Mouse (Mus musculus) liver, embryonic 14.5 days (tissue): ENCODE results near the gene Wbp2. TPM values are rescaled to one million over a fixed set of nuclear protein-coding genes. Genes with fewer than 3 reads are reported as not detected.
A peak's percentile ranks its signal among the peaks of the same experiment; 100 is the strongest.

Source experiments
- ATAC-seq: fragments of 200-750 bp; cut with Nextera tagmentation; 2 replicates; pipeline ENCODE4 v1.8.0; 2017; ENCODE audit warnings: moderate number of reproducible peaks, mild to moderate bottlenecking, moderate library complexity; ENCODE audit not compliant: insufficient read depth
- DNase-seq, 3 experiments: peaks; one replicate each; pipeline ENCODE4 v3.0.0-alpha.2; 2012 to 2013; ENCODE audit warnings: low read depth in 3 of 3, low spot score in 3 of 3
- H3K27ac ChIP-seq: fragments of 300-500 bp; sonication (generic); 2 replicates; pipeline ENCODE4 v1.5.1; 2014; ENCODE audit warnings: moderate library complexity, mild to moderate bottlenecking, control low read depth, inconsistent platforms
- H3K27me3 ChIP-seq: fragments of 300-500 bp; sonication (generic); 2 replicates; pipeline ENCODE4 v1.6.1; 2014; ENCODE audit warnings: mild to moderate bottlenecking, low read length, moderate library complexity; ENCODE audit not compliant: control insufficient read depth, insufficient read depth
- H3K36me3 ChIP-seq: fragments of 300-500 bp; sonication (generic); replicated peaks from 2 replicates; pipeline ENCODE4 v1.6.1; 2014; ENCODE audit warnings: low read depth; ENCODE audit not compliant: control insufficient read depth, insufficient read depth
- H3K4me1 ChIP-seq, 2 experiments: fragments of 200-500 bp in 1 of 2; fragments of 300-500 bp in 1 of 2; sonication (generic) in 1 of 2; replicated peaks; 2 replicates each; pipeline ENCODE4 v1.6.1; 2012 to 2014; ENCODE audit warnings: antibody characterized with exemption in 1 of 2, inconsistent platforms in 1 of 2, low read length in 1 of 2; ENCODE audit not compliant: control insufficient read depth in 2 of 2, insufficient read depth in 2 of 2
- H3K4me2 ChIP-seq: fragments of 300-500 bp; sonication (generic); 2 replicates; pipeline ENCODE4 v1.6.1; 2014; ENCODE audit warnings: low read depth, mild to moderate bottlenecking, control low read depth, moderate library complexity
- H3K4me3 ChIP-seq, 2 experiments: fragments of 200-500 bp in 1 of 2; fragments of 300-500 bp in 1 of 2; sonication (generic) in 1 of 2; 2 replicates each; pipeline ENCODE4 v1.5.1; 2012 to 2014; ENCODE audit warnings: low read depth in 2 of 2, low read length in 2 of 2, mild to moderate bottlenecking in 2 of 2, control low read depth in 1 of 2, inconsistent platforms in 1 of 2, moderate library complexity in 1 of 2; ENCODE audit not compliant: insufficient read depth in 1 of 2
- H3K9ac ChIP-seq: fragments of 300-500 bp; sonication (generic); replicated peaks from 2 replicates; pipeline ENCODE4 v1.6.1; 2014; ENCODE audit warnings: mild to moderate bottlenecking, control low read depth, moderate library complexity
- H3K9me3 ChIP-seq: fragments of 300-500 bp; sonication (generic); 2 replicates; pipeline ENCODE4 v1.6.1; 2016; ENCODE audit warnings: low read length, mixed read lengths; ENCODE audit not compliant: control insufficient read depth
- CTCF ChIP-seq: IDR thresholded peaks from 2 replicates; pipeline ENCODE4 v1.5.1; 2016; ENCODE audit warnings: antibody characterized with exemption, low read depth, control low read depth
- EP300 ChIP-seq: IDR thresholded peaks from 2 replicates; pipeline ENCODE4 v1.6.1; 2016; ENCODE audit warnings: antibody characterized with exemption, low read depth
- WGBS: fragments of 180-500 bp; shearing (Covaris S2); extraction: QIAGEN DNeasy Blood & Tissue Kit; methylation state at CpG from one replicate; pipeline ENCODE4 v1.1.7; 2014; ENCODE audit not compliant: insufficient replicate concordance; 5-methylcytosine and 5-hydroxymethylcytosine counted together
- polyA plus RNA-seq, 2 experiments: library from polyadenylated mRNA; depleted of rRNA in 1 of 2; stranded (reverse) in 1 of 2; unstranded in 1 of 2; fragments of >200 nt; fragmentation: Nextera tagmentation in 1 of 2; extraction: Ambion mirVana in 1 of 2; gene quantifications; 2 replicates each; pipeline versions ENCODE4 v1.2.1 to v1.2.3; 2012 to 2014

Gene Wbp2
- polyA plus RNA-seq, 2 experiments, result 46.2 to 74.5 TPM

GRCm38 (mm10) chr11:116058022-116058614, 28.7 kb downstream of the Wbp2 start:
- no peak for DNase-seq
- Histone ChIP-seq H3K4me1 (peaks cover 13 to 28% of the 10 kb centered on the region in 2 experiments), H3K4me2 (no peak overlapping the region; the same call in 1 of the 2 replicates), H3K27ac (no peak overlapping the region), H3K9me3 (no peaks in the 10 kb centered on the region), H3K27me3 (no peaks in the 10 kb centered on the region), H3K9ac (no peak overlapping the region), H3K36me3 (peaks cover 46% of the 10 kb centered on the region), H3K4me3 (no peak overlapping the region)
- WGBS, result 69% methylated on average over 12 of the region's 12 CpGs
- TF ChIP-seq EP300 (no peak), CTCF (no peak)
- no peak for ATAC-seq

GRCm38 (mm10) chr11:116057237-116057881, 29.4 kb downstream of the Wbp2 start:
- Histone ChIP-seq H3K9ac (no peak overlapping the region), H3K4me1 (peaks cover 13 to 28% of the 10 kb centered on the region in 2 experiments), H3K4me2 (peak overlapping the region; percentile 16)

GRCm38 (mm10) chr11:116055873-116056272, 30.9 kb downstream of the Wbp2 start:
- H3K4me3 ChIP-seq, result no peak overlapping the region
- no peak overlapping the region for H3K4me2 ChIP-seq
- ATAC-seq, result no peak
- no peak overlapping the region for H3K9ac ChIP-seq
- H3K27ac ChIP-seq, result no peak overlapping the region
- 62% methylated on average over 11 of the region's 11 CpGs for WGBS
- H3K9me3 ChIP-seq, result no peaks in the 10 kb centered on the region
- peaks cover 58% of the 10 kb centered on the region for H3K36me3 ChIP-seq
- TF ChIP-seq CTCF, result no peak
- no peak for TF ChIP-seq EP300
- no peak for DNase-seq
- no peaks in the 10 kb centered on the region for H3K27me3 ChIP-seq
- H3K4me1 ChIP-seq, result peaks cover 13 to 28% of the 10 kb centered on the region in 2 experiments

More at GRCm38 (mm10) chr11:116057237-116057881, 29.4 kb downstream of the Wbp2 start:
- DNase-seq (peak in 1 of 3 experiments; percentile 41), ATAC-seq (peak; percentile 75)
- peaks cover 53% of the 10 kb centered on the region for H3K36me3 ChIP-seq
- no peaks in the 10 kb centered on the region for H3K9me3 ChIP-seq
- peak overlapping the region; percentile 50 for H3K27ac ChIP-seq
- 0 out of 2 replicates have a peak, but pooled peaks have one; percentile 27 for TF ChIP-seq EP300
- TF ChIP-seq CTCF, result no peak
- 23% methylated on average over 4 of the region's 4 CpGs for WGBS
- no peaks in the 10 kb centered on the region for H3K27me3 ChIP-seq
- H3K4me3 ChIP-seq, result no peak overlapping the region

- no peak for DNase-seq
These were observed 33.1 kb downstream of the Wbp2 start for GRCm38 (mm10) chr11:116053510-116054229.

GRCm38 (mm10) chr11:116050196-116050595, 36.6 kb downstream of the Wbp2 start:
- no peak for DNase-seq
- Histone ChIP-seq H3K9me3 (no peaks in the 10 kb centered on the region), H3K4me1 (peaks cover 0 to 5% of the 10 kb centered on the region in 2 experiments; a peak in 3 of 4 replicates), H3K36me3 (peaks cover 56% of the 10 kb centered on the region), H3K4me3 (no peak overlapping the region), H3K27me3 (no peaks in the 10 kb centered on the region), H3K4me2 (no peak overlapping the region), H3K27ac (no peak overlapping the region), H3K9ac (no peak overlapping the region)
- WGBS, result 86% methylated on average over 4 of the region's 4 CpGs
- ATAC-seq, result no peak
- no peak for TF ChIP-seq CTCF
- TF ChIP-seq EP300, result no peak

More at GRCm38 (mm10) chr11:116053510-116054229, 33.1 kb downstream of the Wbp2 start:
- Histone ChIP-seq H3K9ac (no peak overlapping the region; the same call in 1 of the 2 replicates), H3K36me3 (peaks cover 61% of the 10 kb centered on the region), H3K4me2 (no peak overlapping the region), H3K9me3 (no peaks in the 10 kb centered on the region), H3K27me3 (no peaks in the 10 kb centered on the region), H3K4me1 (peaks cover 13 to 28% of the 10 kb centered on the region in 2 experiments), H3K27ac (no peak overlapping the region), H3K4me3 (no peak overlapping the region)
- TF ChIP-seq EP300 (0 out of 2 replicates have a peak, but pooled peaks have one; percentile 28), CTCF (no peak)
- 73% methylated on average over 9 of the region's 9 CpGs for WGBS
- peak; percentile 27; the same call in 1 of the 2 replicates for ATAC-seq
